Mouse (Mus musculus): ENCODE data around the gene Cyp17a1.

Gene Cyp17a1
- long read RNA-seq, experiment 1, partial matches to known transcripts = 1 of 2 reads
- long read RNA-seq, experiment 1, other reads (novel, unspliced or antisense) = 0 of 2 reads
- long read RNA-seq, experiment 2, partial matches to known transcripts = 0 of 3 reads
- long read RNA-seq, experiment 2, other reads (novel, unspliced or antisense) = 1 of 3 reads

DNA sequence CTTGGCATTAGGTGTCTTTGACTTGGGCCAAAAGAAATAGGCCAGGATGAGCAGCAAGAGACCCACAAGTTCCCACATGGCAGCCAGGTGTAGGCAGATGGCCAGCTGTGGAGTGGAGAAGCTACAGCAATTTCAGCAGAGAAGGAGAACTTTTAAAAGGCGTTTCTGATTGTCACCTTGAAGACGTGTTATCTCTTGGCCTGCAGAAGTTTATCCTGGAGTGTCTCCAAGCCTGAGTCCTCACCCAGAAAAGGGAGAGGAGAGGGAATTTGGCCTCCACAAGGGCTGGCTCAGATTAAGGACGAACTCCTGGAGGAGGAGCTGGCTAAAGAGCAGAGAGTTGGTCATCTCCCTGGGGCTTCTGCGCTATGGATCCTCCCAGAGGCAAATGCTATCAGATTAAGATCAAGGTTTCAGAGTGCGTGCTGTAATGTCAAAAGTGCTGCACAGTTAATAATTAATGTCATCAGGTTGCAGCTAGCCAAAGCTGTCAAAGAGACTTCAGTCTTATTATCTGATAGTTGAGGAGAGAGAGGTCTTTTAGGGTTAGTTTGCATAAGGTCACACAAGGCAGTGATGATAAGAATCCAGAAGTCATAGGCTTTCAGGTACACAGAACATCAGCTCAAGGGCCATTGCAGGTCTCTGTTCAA is at the start of gene Cyp17a1:
Gene Cyp17a1 (minus strand): TSS at position 407 of the 653 bp plus-strand sequence.
- intact Hi-C loops (cut with DNase I) = loop anchor here (5.0 to 10.0 kb wide), 3 partner anchors 84 to 322 kb away; no protein-coding TSS in a partner anchor

DNA sequence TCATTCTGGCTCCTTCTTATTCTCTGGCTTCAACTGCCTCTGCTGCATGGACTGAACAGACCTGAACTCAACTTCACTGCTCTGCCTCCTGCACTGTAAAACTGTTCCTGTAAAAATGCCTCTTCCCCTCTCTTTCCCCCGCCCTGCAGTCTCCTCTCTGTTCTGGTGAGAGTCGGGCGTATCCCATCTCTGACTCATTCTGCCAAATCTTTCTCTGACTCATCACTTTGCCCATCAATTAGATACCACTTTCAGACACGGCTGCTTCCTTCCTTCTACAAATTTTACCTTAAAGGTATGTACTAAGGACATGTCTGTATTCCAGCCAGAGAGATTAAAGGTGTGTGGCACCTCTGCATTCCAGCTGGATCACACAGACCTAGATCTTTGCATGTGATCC is 45.2 kb upstream of the Cyp17a1 start:
- intact Hi-C loops (cut with DNase I) = no loop called here

GRCm38 (mm10) chr19:46715016-46715415 is 42.0 kb upstream of the Cyp17a1 start:
- intact Hi-C loops (cut with DNase I) = no loop called here

GRCm38 (mm10) chr19:46714234-46714633 is 41.3 kb upstream of the Cyp17a1 start:
- intact Hi-C loops (cut with DNase I) = no loop called here

DNA sequence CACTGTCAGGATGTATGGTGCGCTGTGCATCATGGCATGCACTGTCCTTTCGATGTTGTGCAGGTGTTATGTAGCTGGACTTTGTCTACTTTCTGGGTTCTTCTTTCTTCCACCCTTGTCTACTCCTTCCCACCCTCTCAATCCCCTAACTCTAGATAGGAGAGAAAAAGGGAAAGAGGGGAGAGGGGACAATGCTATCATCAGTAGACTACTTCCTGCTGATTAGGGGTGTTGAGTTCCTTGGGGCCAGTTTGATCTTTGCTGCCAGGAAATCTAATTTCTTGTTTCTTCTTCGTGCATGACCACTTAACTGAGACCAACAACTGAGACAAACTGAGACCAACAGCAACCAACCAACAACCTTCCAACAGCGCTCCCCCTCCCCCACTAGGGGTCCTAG is 37.6 kb upstream of the Cyp17a1 start:
- intact Hi-C loops (cut with DNase I) = no loop called here

DNA sequence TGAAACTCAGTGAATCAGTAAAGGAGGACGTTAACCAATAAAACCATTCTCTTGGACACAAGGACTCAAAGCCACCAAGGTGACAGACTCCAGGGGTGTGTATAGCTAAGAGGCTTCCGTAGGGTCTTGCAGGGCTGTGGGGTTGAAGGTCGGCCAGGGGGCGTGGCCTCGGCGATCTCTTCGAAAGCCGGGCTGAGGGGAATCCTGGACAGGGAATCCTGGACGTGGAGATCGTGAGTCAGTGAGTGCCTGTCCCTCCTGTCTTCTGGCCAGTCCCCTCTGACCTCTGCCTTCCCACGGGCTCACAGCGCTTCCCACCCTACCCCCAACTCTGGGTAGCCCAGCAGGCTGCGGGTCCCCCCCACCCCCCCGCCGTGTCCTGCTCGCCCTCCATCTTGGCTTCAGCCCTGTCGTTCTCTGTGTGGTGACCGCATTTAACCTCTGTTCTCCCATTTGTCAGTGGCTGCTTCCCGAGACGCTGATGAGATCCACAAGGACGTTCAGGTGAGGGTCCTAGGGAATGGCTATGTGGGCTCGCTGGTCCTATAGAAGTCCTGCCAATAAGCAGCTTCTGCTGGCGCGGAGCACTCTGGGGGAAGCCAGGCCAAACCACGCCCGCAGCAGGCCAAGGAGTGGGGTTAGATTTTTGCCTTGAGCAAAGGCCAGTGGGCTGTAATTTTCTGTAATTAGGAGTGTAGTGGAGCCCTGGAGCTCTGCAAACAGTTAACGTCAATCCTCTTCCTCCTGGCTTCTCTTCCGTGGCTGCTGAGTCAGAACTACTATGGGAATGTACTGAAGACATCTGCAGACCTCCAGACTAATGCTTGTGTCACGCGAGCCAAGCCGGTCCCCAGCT is 34.6 kb upstream of the Cyp17a1 start, which contains the start of gene As3mt:
Gene As3mt (plus strand): TSS at position 163 of the 856 bp plus-strand sequence.
- intact Hi-C loops (cut with DNase I) = no loop called here

DNA sequence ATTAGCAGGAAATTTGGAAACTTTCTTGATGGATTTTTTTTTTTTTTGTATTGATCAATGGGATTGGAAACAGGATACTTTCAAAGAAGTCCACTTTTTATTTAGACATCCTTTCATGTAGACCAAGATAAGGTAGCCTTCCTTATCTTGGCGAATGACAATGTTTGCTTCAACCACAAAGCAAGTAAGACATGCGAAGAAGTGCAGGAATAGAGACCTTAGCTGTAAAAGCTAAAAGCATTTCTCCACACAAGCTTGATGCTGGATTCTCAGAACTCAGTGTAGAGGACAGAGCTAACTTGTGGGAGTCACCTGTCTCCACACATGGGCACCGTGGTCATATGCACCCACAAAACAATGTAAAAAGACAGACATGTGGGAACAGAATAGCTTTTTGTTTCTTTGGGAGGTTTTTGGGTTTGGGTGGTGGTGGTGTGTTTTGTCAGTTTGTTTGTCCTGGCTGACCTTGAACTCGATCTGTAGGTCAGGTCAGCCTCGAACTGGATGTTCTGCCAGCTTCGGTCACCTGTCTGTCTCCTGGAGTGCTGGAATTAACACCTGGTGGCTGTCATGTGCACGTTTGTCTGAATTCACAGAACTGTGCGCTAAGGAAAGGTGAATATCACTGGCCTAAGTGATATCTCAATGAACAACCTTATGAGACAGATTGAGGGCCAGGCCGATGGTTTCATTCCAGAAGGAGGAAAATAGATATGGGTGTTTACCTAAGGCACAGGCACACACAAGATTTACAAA is 33.7 kb upstream of the Cyp17a1 start:
- intact Hi-C loops (cut with DNase I) = no loop called here

GRCm38 (mm10) chr19:46705779-46706495 is 33.0 kb upstream of the Cyp17a1 start:
- intact Hi-C loops (cut with DNase I) = no loop called here

- intact Hi-C loops (cut with DNase I) = no loop called here
Observed at GRCm38 (mm10) chr19:46701156-46701555, 28.2 kb upstream of the Cyp17a1 start.

GRCm38 (mm10) chr19:46699011-46699481 is 26.1 kb upstream of the Cyp17a1 start:
- intact Hi-C loops (cut with DNase I) = no loop called here

DNA sequence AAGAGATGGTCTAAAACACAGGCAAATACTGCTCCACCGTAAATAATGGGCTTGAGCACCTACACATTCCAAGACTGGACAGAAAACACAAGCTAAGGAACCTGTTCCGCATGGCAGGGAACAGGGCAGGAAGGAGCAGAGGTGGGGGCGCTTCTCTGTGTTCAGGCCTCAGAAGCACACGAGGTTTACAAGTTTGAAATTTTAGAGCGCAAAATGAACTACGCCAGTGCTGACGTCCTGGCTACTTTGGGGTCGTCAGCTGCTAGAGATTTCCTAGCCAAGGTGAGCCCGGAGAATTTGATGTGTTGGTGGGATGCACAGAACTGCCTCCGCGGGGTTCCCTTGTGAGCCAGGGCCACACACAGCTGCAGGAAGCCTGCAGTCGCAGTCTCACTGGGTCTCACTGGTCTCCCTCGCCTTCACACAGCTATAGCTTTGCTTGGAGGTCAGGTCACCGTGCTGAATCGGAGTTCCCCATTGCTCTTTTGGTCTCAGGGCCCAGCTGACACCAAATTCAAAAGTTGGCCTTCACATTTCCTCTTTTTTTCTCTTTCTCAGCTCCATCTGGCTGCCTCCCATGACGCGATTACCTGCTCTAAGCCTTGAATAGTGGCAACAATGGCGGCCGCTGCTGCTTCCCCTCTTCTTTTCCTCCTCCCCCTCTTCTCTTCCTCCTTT is 25.0 kb upstream of the Cyp17a1 start:
- intact Hi-C loops (cut with DNase I) = no loop called here

- intact Hi-C loops (cut with DNase I) = no loop called here
Observed at GRCm38 (mm10) chr19:46696943-46697342, 24.0 kb upstream of the Cyp17a1 start.

GRCm38 (mm10) chr19:46696482-46696881 is 23.5 kb upstream of the Cyp17a1 start:
- intact Hi-C loops (cut with DNase I) = no loop called here

- intact Hi-C loops (cut with DNase I) = no loop called here
Observed at GRCm38 (mm10) chr19:46693146-46693545, 20.2 kb upstream of the Cyp17a1 start.

GRCm38 (mm10) chr19:46691078-46691477 is 18.1 kb upstream of the Cyp17a1 start:
- intact Hi-C loops (cut with DNase I) = no loop called here

GRCm38 (mm10) chr19:46690387-46690786 is 17.4 kb upstream of the Cyp17a1 start:
- intact Hi-C loops (cut with DNase I) = no loop called here

DNA sequence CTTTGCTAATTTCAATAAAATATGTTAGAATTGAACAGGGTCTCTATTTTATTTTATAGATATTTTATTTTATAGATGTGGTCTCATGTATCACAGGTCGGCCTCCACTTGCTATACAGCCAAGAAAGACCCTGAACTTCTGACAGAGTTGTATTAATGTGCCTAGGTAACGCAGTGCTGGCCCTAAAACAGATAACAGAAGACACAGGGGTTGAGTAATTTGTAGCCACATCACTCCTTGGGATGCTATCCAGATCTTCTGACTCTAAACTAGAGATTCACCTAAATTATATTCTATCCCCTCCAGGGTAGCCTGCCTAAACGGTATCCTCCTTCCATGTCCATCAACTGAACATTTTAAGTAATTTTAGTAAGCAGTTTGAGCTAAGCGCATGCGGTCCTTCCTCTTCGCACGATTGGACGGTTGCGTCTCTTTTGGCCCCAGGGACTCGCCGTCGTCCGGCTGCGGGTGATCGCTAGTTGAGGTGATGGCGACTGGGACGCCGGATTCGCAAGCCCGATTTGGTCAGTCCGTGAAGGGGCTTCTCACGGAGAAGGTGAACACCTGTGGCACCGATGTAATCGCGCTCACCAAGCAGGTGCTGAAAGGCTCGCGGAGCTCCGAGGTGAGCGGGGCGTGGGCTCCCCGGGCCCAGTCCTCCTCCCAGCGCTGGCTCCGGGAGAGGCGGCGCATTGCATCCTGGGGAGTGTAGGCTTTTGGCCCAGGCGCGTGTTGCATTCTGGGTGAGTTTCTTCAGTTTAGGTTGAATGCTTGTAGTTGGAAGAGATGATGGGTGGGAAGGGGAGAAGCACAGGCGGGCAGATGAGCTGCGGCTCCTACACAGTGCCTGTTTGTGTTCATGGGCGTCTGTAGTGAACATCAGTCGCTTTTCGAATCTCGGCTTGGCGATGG is 16.7 kb upstream of the Cyp17a1 start, which contains the start of gene Borcs7:
Gene Borcs7 (plus strand): TSS at position 447 of the 913 bp plus-strand sequence.
- intact Hi-C loops (cut with DNase I) = no loop called here

DNA sequence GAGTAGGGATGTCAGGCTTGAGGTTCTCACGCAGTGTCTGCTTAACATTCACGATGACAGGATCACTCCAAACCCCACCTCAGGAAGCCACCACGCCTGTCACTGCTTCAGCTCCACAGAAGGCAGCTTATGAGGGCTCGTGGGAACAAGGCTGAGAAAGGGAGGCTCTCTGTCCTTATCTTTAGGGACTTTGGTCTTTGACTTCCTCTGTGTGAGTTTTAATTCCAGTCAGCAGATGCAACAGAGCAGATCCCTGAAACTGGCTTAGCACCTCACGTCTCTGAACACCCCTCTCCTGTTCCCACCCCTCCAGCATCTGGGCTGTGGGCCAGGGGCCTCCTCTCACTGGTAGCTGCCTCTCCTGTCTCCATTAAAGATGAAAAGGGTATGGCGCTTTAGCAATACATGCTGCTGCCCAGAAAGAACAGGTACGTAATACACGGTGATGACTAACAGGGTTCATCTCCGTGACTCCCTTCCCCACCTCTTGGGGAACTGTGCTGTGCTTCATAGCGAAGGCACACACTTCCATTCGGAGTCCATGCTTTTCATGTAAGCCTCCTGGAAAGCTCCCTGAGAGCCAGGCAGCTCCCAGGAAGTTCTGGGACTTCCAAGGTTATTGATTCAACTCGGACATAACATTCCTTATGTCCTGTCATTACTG is 6.9 kb upstream of the Cyp17a1 start:
- intact Hi-C loops (cut with DNase I) = loop anchor here (10.0 kb wide), 1 partner anchor 315 kb away; no protein-coding TSS in a partner anchor

Data from adrenal gland (tissue).